Mouse (Mus musculus) thymus, adult 2 months (tissue): ENCODE results near the gene Calm3. TPM values are rescaled to one million over a fixed set of nuclear protein-coding genes. Genes with fewer than 3 reads are reported as not detected.

Experiments
- DNase-seq: peaks from one replicate; pipeline ENCODE4 v3.0.0; 2021
- H3K27ac ChIP-seq: fragments of 200-500 bp; 2 replicates; pipeline ENCODE4 v1.5.1; 2012; ENCODE audit warnings: low read length, control low read depth; ENCODE audit not compliant: control insufficient read depth, insufficient read depth
- H3K27me3 ChIP-seq: fragments of 200-500 bp; 2 replicates; pipeline ENCODE4 v1.6.1; 2012; ENCODE audit warnings: mild to moderate bottlenecking, low read length, moderate library complexity, mixed read lengths; ENCODE audit not compliant: control insufficient read depth, insufficient read depth
- H3K36me3 ChIP-seq: fragments of 200-500 bp; 2 replicates; pipeline ENCODE4 v1.6.1; 2012; ENCODE audit warnings: mild to moderate bottlenecking, low read length, moderate library complexity; ENCODE audit not compliant: control insufficient read depth, insufficient read depth
- H3K4me1 ChIP-seq: fragments of 200-500 bp; replicated peaks from 2 replicates; pipeline ENCODE4 v1.6.1; 2012; ENCODE audit warnings: low read length; ENCODE audit not compliant: control insufficient read depth, insufficient read depth
- H3K4me3 ChIP-seq: fragments of 200-500 bp; 2 replicates; pipeline ENCODE4 v1.5.1; 2012; ENCODE audit warnings: mild to moderate bottlenecking, low read length, control low read depth, moderate library complexity; ENCODE audit not compliant: control insufficient read depth, insufficient read depth
- CTCF ChIP-seq: fragments of 200-500 bp; IDR thresholded peaks from 2 replicates; pipeline ENCODE4 v1.5.1; 2012; ENCODE audit warnings: mild to moderate bottlenecking, control low read depth, low read length, moderate library complexity, borderline replicate concordance; ENCODE audit not compliant: control insufficient read depth, poor library complexity, insufficient read depth; ENCODE audit errors: extremely low read depth
- POLR2A ChIP-seq: fragments of 200-500 bp; IDR thresholded peaks from 2 replicates; pipeline ENCODE4 v1.6.1; 2012; ENCODE audit warnings: mild to moderate bottlenecking, low read length, control low read depth, moderate library complexity; ENCODE audit not compliant: control insufficient read depth, poor library complexity, insufficient read depth; ENCODE audit errors: extremely low read depth
- WGBS: fragments of 180-500 bp; shearing (Covaris S2); methylation state at CpG from one replicate; pipeline ENCODE4 v1.1.7; 2018; 5-methylcytosine and 5-hydroxymethylcytosine counted together
- polyA plus RNA-seq: library from polyadenylated mRNA; depleted of rRNA; stranded (reverse); fragments of >200 nt; gene quantifications from 2 replicates; pipeline ENCODE4 v1.2.3, GENCODE M21; 2012

Calm3 gene
- polyA plus RNA-seq, 1 experiment: 398 TPM

GRCm38 (mm10) chr7:16908367-16908766, 15.5 kb downstream of the Calm3 start:
- WGBS: 4% methylated on average over 11 of the region's 11 CpGs

GRCm38 (mm10) chr7:16907842-16908241, 16.1 kb downstream of the Calm3 start:
- Histone ChIP-seq H3K4me3 (no peak overlapping the region), H3K36me3 (no peaks in the 10 kb centered on the region), H3K27me3 (no peaks in the 10 kb centered on the region), H3K4me1 (peaks cover 35% of the 10 kb centered on the region), H3K27ac (no peak overlapping the region)
- DNase-seq: no peak
- no peak for TF ChIP-seq CTCF
- TF ChIP-seq POLR2A: no peak
- WGBS: 62% methylated on average over 7 of the region's 7 CpGs

More at GRCm38 (mm10) chr7:16908367-16908766, 15.5 kb downstream of the Calm3 start:
- TF ChIP-seq POLR2A: no peak
- no peak for TF ChIP-seq CTCF
- DNase-seq: no peak
- H3K27ac ChIP-seq: no peak overlapping the region
- H3K27me3 ChIP-seq: no peaks in the 10 kb centered on the region
- H3K36me3 ChIP-seq: no peaks in the 10 kb centered on the region
- H3K4me1 ChIP-seq: peaks cover 35% of the 10 kb centered on the region
- H3K4me3 ChIP-seq: peak overlapping the region; percentile 19; the same call in 1 of the 2 replicates

- H3K4me3 ChIP-seq: no peak overlapping the region; the same call in 1 of the 2 replicates
- H3K27ac ChIP-seq: no peak overlapping the region
Measured at GRCm38 (mm10) chr7:16906889-16907559, 16.9 kb downstream of the Calm3 start.

GRCm38 (mm10) chr7:16906281-16906680, 17.6 kb downstream of the Calm3 start, which contains the start of gene Ptgir:
Gene Ptgir (plus strand): TSS chr7:16906490.
- Histone ChIP-seq H3K36me3 (no peaks in the 10 kb centered on the region), H3K27ac (peak within 1 kb of the TSS; percentile 32; the same call in 1 of the 2 replicates), H3K27me3 (no peaks in the 10 kb centered on the region), H3K4me3 (no peak within 1 kb of the TSS), H3K4me1 (peaks cover 35% of the 10 kb centered on the region)
- peak; percentile 63 for DNase-seq
- 8% methylated on average over 6 of the region's 6 CpGs for WGBS
- no peak for TF ChIP-seq CTCF

More at GRCm38 (mm10) chr7:16906889-16907559, 16.9 kb downstream of the Calm3 start:
- TF ChIP-seq POLR2A (no peak), CTCF (no peak)
- peaks cover 35% of the 10 kb centered on the region for H3K4me1 ChIP-seq
- H3K27me3 ChIP-seq: no peaks in the 10 kb centered on the region
- 95% methylated on average over 41 of the region's 41 CpGs for WGBS
- DNase-seq: no peak
- H3K36me3 ChIP-seq: no peaks in the 10 kb centered on the region

GRCm38 (mm10) chr7:16905491-16906021, 18.4 kb downstream of the Calm3 start:
- Histone ChIP-seq H3K36me3 (no peaks in the 10 kb centered on the region), H3K4me1 (peaks cover 35% of the 10 kb centered on the region), H3K4me3 (no peak overlapping the region), H3K27me3 (no peaks in the 10 kb centered on the region), H3K27ac (peak overlapping the region; percentile 32; the same call in 1 of the 2 replicates)
- WGBS: 72% methylated on average over 9 of the region's 9 CpGs
- TF ChIP-seq POLR2A (no peak), CTCF (no peak)
- no peak for DNase-seq

GRCm38 (mm10) chr7:16904120-16904675, 19.7 kb downstream of the Calm3 start:
- no peak overlapping the region for H3K27ac ChIP-seq
- no peak for TF ChIP-seq POLR2A
- TF ChIP-seq CTCF: no peak
- peaks cover 35% of the 10 kb centered on the region for H3K4me1 ChIP-seq
- 63% methylated on average over 10 of the region's 10 CpGs for WGBS
- H3K27me3 ChIP-seq: no peaks in the 10 kb centered on the region
- H3K36me3 ChIP-seq: no peaks in the 10 kb centered on the region
- no peak for DNase-seq
- H3K4me3 ChIP-seq: no peak overlapping the region
